Mouse (Mus musculus) v-Abl transformed pro-B cells (cell line): ENCODE data around the gene Ap5s1.
"Not testable (repeated sequence)": the region's sequence is repeated elsewhere in the genome, so short reads cannot be mapped to it uniquely, and the experiment has no call there.

Experiments
- in situ Hi-C, 2 experiments: fragments of 400-800 bp; cut with MboI; formaldehyde crosslinking; loops; one replicate each; pipeline ENCODE4 v1.15.1; 2025; ENCODE audit not compliant: unreplicated experiment in 2 of 2

The Ap5s1 gene

DNA sequence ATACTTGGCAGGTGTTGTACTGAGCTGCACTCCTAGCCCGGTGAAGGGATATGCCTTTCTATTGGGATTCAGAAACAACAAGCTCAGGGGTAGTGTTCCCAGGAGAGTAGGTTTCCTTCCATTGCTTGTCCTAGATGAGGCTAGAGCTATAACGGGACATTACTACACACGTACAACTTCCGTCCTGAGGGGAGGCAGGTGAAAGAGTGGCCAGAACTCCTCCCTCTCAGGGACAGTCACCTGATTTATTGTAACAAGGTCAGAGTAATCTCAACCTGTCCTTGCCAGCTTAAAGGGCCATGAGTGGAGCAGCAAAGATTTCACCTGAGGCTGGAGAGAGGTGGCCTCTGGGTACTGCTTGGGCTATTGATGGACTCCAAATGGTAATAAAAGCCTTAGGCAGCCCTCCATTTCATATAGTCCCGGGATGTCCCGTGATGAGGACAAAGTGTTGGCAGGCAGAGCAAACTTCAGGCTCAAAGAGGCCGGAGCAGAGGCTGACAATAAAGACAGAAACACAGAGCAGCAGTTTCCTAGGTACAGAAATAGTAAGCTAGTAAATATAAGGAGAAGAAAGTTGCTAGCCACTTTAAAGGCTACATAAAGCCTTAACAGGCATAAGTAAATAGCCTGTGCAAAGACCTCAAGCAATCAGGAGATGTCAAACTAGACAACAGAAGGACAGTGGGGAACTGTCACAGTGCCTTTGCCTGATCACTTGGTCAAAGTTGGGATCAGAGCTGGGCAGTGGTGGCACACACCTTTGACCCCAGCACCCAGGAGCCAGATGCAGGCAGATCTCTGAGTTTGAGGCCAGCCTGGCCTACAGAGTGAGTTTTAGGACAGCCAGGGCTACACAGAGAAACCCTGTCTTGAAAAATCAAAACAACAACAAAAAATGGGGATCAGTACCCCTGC is 9.3 kb downstream of the Ap5s1 start:
- in situ Hi-C loops, result no loop called here

DNA sequence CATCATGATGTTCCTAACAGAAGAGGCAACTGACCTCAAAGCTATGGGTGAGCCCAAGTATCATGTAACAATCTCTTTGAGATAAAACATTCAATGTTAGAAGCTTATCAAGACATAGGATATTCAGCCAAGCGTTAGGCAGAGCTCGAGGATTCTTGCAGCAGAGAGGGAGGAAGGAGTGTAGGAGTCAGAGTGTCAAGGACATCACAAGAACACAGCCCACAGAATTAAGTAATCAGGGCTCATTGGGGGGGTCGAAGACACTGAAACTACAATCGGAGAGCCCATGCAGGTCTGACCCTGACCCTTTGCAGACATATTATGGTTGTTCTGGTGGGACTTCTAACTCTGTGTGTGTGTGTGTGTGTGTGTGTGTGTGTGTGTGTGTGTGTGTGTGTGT is 13.2 kb downstream of the Ap5s1 start:
- in situ Hi-C loops, result no loop called here

- in situ Hi-C loops, result no loop called here
Measured at GRCm38 (mm10) chr2:131221853-131222515, 15.1 kb downstream of the Ap5s1 start.

DNA sequence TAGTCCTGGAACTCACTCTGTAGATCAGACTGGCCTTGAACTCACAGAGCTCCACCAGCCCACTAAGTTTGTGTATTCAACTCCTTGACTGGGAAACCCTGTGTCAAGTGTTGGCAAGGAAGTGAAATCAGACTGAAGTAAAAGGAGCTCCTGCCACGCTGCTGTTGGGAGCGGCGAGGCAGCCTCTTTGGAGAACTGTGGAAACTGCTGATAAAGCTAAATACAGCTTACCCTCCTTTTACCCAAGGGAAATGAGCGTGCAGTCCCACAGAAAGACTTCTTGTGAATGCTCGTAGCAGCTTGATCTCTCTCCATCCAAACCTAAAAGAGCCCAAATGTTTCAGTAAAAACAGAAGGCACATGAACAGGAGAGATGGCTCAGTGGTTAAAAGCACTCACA is 15.7 kb downstream of the Ap5s1 start:
- in situ Hi-C loops, result no loop called here

DNA sequence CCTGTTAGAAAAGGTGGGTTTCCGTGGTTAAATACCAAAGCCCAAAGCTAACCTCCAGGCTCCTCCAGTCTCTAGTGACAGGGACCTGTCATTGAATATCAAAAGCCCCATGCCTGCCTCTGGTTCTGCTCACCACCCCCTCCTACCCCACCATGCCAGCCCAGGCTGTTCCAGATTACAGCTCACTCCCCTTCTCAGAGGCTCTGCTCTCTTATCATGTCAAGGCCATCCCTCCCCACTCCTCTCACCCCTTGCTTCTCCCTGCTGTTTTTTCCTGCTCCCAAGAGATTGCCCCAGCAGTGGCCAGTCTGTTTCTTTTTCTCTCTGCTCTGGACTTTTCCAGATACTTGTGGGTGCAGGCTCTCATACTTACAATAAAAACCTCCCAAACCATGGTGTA is 16.7 kb downstream of the Ap5s1 start:
- in situ Hi-C loops, result no loop called here

GRCm38 (mm10) chr2:131225178-131225577 is 18.3 kb downstream of the Ap5s1 start:
- in situ Hi-C loops, result no loop called here

DNA sequence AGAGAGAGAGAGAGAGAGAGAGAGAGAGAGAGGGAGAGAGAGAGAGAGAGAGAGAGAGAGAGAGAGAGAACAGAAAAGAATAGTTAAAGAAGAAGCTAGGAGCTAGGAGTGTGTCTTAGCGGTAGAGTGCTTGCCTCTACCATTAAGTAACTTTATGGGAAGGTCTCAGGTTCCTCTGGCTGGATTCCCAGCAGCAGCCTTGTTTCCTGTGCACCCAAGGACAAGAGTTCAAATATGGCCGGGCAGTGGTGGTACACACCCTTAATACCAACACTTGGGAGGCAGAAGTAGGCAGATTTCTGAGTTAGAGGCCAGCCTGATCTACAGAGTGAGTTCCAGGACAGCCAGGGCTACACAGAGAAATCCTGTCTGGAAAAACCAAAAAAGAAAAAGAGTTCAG is 19.8 kb downstream of the Ap5s1 start:
- in situ Hi-C loops, result not testable (repeated sequence)

DNA sequence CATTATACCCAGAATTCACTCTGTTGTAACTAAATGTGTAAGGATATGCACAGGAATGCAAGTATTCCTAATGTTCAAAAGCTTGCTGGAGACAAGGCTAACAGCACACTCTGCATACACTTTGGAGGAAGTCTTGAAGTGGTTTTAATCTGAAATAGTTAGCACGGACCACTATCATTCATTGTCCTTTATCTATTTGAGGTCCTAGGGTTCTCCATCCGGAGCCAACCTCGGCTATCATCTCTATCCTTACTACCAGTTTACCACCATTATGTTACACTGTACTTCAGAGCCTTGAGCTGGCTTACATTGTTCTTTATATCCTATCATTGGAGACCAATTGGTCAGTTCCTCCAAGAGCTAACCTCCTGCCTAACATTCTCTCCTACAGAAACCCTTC is 20.4 kb downstream of the Ap5s1 start:
- in situ Hi-C loops, result no loop called here

GRCm38 (mm10) chr2:131232558-131232957 is 25.7 kb downstream of the Ap5s1 start:
- in situ Hi-C loops, result no loop called here

DNA sequence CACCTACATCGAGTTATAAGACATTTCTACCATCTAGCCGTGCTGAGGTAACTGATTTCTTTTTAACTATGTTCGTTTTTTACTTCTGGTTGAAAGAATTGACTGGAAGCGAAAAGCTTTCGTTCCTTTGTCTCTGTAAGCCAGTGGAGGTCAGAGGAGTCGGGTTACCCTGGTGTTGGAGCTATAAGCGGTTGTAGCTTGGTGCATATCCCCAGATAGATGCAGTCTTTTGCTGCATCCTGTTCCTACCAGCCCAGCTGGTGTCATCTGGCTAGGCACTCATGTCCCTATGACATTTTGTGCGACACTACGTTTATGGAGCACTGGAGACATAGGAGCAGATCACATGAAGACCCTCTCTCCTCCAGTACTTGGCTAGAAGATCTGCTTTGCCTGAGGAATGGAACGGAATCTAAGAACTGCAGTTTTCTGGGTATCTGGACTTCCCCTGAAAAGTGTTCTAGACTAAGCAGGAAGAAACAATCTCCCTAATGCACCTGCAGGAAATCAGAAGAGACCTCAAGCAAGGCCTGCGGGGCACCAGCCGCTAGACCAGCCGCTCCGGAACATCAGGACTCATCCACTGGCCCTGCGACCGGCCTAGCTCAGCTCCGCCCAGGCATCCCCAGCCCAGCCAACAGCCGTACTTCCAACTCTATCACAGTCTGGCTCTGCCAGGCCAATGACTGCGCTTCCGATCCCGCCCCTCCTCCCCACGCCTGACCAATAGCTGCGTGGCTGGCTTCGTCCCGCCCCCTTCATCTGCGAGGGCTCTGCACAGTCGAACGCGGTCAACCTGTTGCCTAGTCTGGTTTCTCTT is 26.6 kb downstream of the Ap5s1 start, which contains the start of gene Mavs:
Gene Mavs (plus strand): TSS at position 757 of the 820 bp plus-strand sequence.
- in situ Hi-C loops, result no loop called here

DNA sequence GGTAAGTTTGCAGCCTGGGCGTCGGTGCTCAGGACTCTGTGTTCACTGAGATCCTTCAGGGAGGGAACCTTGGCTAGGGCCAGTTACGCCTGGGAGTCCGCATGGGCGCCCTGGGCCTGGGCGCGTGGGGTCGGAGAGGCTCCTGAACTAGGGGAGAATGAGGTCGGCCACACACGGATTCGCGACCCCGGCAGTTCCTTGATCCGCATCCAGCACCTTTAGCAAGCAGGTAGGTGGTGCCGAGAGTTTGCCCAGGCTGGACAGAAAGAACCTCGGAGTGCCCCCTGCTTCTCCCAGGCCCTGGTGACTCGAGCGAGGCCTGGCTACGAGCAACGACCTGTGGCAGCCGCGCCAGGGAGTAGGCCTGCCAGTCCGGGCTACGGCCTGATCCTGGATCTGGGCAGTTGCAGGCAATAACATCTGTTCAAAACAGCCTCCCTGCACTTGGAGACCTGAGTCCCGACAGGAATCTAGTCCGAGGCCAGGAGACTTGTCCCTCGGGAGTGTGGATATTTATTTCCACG is 27.3 kb downstream of the Ap5s1 start:
- in situ Hi-C loops, result no loop called here

GRCm38 (mm10) chr2:131234970-131235635 is 28.2 kb downstream of the Ap5s1 start:
- in situ Hi-C loops, result no loop called here

- in situ Hi-C loops, result no loop called here
Measured at GRCm38 (mm10) chr2:131242180-131242579, 35.3 kb downstream of the Ap5s1 start.

DNA sequence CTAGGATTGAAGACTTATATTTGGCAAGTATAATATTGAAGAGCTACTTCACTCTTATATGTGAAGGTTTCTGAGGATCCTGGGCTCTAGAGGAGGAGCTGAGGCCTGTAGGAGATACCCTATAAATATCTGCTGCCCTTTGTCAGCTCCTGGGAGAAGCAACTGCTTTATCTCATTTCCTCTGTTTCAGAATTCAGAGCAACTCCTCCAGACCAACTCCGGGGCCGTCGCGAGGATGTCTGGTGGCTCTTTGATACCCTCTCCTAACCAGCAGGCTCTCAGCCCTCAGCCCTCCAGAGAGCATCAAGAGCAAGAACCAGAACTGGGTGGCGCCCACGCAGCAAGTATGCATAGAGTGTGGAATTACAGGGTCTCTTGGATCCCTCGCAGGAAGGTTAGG is 36.1 kb downstream of the Ap5s1 start:
- in situ Hi-C loops, result no loop called here

GRCm38 (mm10) chr2:131253681-131254328 is 46.9 kb downstream of the Ap5s1 start:
- in situ Hi-C loops, result loop anchor here (5.0 to 25.0 kb wide), 8 partner anchors 47 to 967 kb away; partner anchors contain the start of genes Ap5s1 (in 1 of the 2), Cenpb (in 1 of the 2), Ebf4 (in 1 of the 2) and Idh3b (in 1 of the 2)

DNA sequence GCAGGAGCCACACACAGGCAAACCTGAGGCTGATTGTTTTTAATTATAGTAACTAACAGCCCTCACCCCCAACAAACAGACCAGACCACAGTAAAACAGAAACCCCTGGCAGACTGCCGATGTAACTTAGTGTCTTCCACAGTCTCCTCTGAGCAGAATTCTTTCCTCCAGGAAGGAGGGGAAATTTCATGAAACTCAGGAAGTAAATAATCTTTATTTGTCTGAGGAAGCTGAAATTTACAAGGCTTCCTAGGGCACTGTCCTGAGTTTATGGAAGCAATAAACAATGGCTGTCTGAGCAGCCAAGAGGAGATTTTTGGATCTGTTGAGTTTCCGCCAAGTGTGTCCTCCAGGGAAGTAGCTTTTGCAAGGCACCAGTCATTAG is 47.4 kb downstream of the Ap5s1 start:
- in situ Hi-C loops, result loop anchor here (5.0 to 25.0 kb wide), 8 partner anchors 47 to 967 kb away; partner anchors contain the start of genes Ap5s1 (in 1 of the 2), Cenpb (in 1 of the 2), Ebf4 (in 1 of the 2) and Idh3b (in 1 of the 2)

DNA sequence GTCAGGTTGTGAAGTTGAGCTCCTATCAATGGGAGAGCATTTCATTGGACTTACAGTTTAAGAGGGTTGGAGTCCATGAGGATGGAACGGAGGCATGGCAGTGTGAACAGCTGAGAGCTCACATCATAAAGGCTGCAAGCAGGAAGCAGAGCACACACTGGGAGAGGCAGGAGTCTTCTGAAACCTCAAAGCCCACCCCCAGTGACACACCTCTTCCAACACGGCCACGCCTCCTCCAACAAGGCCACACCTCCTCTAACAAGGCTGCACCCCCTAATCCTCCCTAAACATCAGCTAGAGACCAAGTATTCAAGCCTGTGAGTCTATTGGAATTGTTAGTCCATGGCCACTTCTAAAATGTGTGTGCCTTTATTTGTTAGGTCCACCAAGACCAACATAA is 48.9 kb downstream of the Ap5s1 start:
- in situ Hi-C loops, result loop anchor here (10.0 to 25.0 kb wide), 3 partner anchors 201 to 968 kb away; partner anchors contain the start of genes Ebf4 (in 1 of the 2) and Idh3b (in 1 of the 2)

DNA sequence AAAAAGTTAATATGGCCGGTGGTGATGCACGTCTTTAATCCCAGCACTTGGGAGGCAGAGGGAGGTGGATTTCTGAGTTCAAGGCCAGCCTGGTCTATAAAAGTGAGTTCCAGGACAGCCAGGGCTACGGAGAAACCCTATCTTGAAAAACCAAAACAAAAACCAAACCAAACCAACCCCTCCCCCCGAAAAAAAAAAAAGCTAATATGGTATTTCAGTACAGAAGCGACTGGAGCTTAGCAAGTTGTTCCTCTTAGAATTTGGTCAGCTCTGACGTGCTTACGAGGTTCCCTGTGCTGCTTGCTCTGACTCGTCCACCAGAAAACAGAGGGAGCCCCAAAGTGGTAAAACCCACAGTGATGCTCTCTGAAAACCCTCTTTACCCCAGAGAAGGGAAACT is 51.8 kb downstream of the Ap5s1 start:
- in situ Hi-C loops, result loop anchor here (10.0 to 25.0 kb wide), 3 partner anchors 204 to 971 kb away; partner anchors contain the start of genes Ebf4 (in 1 of the 2) and Idh3b (in 1 of the 2)
